Mouse (Mus musculus) spleen, adult 2 months (tissue): ENCODE measurements at regions not wholly inside any gene's neighbourhood (a gene's known extent, or its start where the extent isn't known, plus 50 kb on each side); places are given as distances from the start of the nearest gene placed in this dataset.

Source experiments
- DNase-seq, 2 experiments: peaks; one replicate each; pipeline versions ENCODE4 v3.0.0 to v3.0.0-alpha.2; 2012 to 2021; ENCODE audit warnings: low spot score in 2 of 2, low read depth in 1 of 2
- H3K27ac ChIP-seq: fragments of 200-500 bp; 2 replicates; pipeline ENCODE4 v1.5.1; 2012; ENCODE audit warnings: low read length, inconsistent platforms; ENCODE audit not compliant: insufficient read depth
- H3K27me3 ChIP-seq: fragments of 200-500 bp; 2 replicates; pipeline ENCODE4 v1.6.1; 2012; ENCODE audit warnings: mild to moderate bottlenecking, moderate library complexity, low read length, inconsistent platforms; ENCODE audit not compliant: control insufficient read depth, insufficient read depth
- H3K36me3 ChIP-seq: fragments of 200-500 bp; 2 replicates; pipeline ENCODE4 v1.6.1; 2012; ENCODE audit warnings: mild to moderate bottlenecking, low read length, inconsistent platforms; ENCODE audit not compliant: control insufficient read depth, insufficient read depth
- H3K4me1 ChIP-seq: fragments of 200-500 bp; 2 replicates; pipeline ENCODE4 v1.6.1; 2011; ENCODE audit warnings: inconsistent platforms; ENCODE audit not compliant: control insufficient read depth, insufficient read depth, insufficient read length
- H3K4me3 ChIP-seq: fragments of 200-500 bp; 2 replicates; pipeline ENCODE4 v1.5.1; 2011; ENCODE audit warnings: mild to moderate bottlenecking, inconsistent platforms; ENCODE audit not compliant: insufficient read depth, insufficient read length; ENCODE audit errors: extremely low read depth
- CTCF ChIP-seq: fragments of 200-500 bp; IDR thresholded peaks from 2 replicates; pipeline ENCODE4 v1.5.1; 2011; ENCODE audit warnings: mild to moderate bottlenecking, inconsistent platforms; ENCODE audit not compliant: insufficient read depth, insufficient read length, insufficient replicate concordance; ENCODE audit errors: extremely low read depth
- POLR2A ChIP-seq: fragments of 200-500 bp; IDR thresholded peaks from 2 replicates; pipeline ENCODE4 v1.6.1; 2011; ENCODE audit warnings: low read depth, low read length, inconsistent platforms
- WGBS: fragments of 180-500 bp; shearing (Covaris S2); methylation state at CpG from one replicate; pipeline ENCODE4 v1.1.7; 2018; 5-methylcytosine and 5-hydroxymethylcytosine counted together

DNA sequence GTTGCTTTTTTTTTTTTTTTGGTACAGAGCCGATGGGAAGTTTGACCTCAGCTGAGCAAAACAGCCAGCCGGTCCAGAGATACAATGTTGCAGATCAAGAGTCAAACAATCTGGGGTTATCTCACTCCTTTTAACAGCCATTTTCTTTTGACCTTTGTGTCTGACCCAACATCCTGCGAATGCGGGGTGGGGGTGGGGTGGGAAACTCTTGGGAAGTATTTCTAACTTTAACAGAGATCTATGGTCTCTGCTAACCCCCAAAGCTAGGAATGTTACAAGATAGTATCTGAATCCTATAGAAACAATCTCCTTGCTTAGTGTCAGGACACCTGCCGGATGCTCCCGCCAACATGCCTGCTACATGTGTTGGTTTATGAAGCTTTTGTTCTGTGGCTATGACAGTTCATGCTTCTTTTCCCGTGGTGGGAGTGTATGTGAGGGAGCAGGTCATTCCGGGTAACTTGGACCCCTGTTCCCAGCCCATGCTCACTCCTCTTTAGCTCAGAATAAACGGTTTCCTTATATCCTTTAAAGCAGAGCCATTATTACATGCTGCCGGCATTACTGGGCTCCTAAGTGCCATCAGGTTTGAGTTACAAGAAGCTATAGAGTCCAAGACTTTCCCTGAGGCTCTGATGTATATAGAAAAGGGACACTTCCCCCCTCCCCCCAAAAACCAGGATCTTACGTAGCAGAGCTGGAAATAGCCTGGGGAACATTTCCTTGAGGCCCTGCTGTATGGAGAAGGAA, 92.2 kb upstream of the Cpsf6 start:
- Histone ChIP-seq H3K27ac (no peak overlapping the region), H3K4me1 (no peaks in the 10 kb centered on the region), H3K27me3 (no peaks in the 10 kb centered on the region), H3K36me3 (no peaks in the 10 kb centered on the region), H3K4me3 (no peak overlapping the region)
- TF ChIP-seq CTCF = no peak
- DNase-seq = no peak
- WGBS = 78% methylated on average over 11 of the region's 11 CpGs

DNA sequence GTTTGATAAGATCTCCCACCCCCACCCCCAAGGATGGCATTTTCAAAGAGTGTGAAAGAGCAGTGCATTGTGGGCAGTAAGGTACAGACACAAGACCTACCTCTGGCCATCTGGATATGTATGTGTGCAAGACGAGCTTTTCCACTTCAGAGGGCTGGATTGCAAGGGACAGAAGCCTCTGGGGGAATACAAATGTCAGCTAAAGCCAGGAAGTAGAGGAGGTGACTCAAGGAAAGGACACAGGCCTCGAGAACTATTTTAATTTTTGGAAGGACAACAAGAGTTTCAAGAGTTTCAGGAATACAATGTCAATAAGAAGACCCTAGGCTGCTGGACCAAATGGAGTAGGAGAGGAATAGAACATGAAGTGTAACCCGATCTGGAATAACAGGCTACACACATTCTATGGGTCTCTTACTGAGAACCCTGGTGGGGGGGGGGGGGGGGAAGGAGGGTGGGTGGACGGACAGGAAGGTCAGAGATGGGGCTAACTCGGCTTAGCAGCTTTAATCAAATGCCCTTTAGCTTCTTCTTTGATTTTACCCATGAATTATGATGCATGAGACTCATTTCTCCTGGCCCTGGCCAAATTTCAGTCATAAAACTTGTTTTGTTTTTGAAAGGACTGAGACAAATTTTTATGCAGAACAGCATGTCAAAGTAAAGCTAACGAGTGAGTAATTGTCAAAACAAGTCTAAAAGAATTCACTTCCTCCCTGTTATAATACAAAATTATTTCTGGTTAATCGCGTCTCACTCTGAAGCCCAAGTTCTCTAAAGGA, 91.4 kb upstream of the Cpsf6 start:
- Histone ChIP-seq H3K27me3 (no peaks in the 10 kb centered on the region), H3K27ac (no peak overlapping the region), H3K36me3 (no peaks in the 10 kb centered on the region), H3K4me1 (0 out of 2 replicates have a peak, but pooled peaks cover 2% of the 10 kb centered on the region), H3K4me3 (no peak overlapping the region)
- no peak for DNase-seq
- WGBS = 62% methylated on average over 8 of the region's 8 CpGs
- TF ChIP-seq POLR2A (no peak), CTCF (no peak)

DNA sequence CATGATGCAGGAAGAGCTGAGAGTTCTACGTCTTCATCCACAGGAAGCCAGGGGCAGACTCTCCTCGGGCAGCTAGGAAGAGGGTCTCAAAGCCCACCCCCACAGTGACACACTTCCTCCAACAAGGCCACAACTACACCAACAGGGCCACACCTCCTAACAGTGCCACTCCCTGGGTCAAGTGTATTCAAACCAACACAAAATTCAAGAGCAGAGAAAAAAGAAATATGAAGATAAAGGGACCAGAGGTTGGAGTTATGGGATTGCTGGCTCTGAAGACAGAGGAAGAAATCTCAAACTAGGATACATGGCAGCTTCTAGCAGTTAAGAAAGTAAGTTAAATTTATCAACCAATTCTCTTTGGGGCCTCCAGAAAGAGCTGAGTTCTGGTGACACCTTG, 90.7 kb upstream of the Cpsf6 start:
- Histone ChIP-seq H3K27ac (no peak overlapping the region), H3K4me1 (0 out of 2 replicates have a peak, but pooled peaks cover 3% of the 10 kb centered on the region), H3K27me3 (no peaks in the 10 kb centered on the region), H3K36me3 (no peaks in the 10 kb centered on the region), H3K4me3 (no peak overlapping the region)
- no peak for DNase-seq
- no peak for TF ChIP-seq POLR2A
- 78% methylated on average over 2 of the region's 2 CpGs for WGBS

DNA sequence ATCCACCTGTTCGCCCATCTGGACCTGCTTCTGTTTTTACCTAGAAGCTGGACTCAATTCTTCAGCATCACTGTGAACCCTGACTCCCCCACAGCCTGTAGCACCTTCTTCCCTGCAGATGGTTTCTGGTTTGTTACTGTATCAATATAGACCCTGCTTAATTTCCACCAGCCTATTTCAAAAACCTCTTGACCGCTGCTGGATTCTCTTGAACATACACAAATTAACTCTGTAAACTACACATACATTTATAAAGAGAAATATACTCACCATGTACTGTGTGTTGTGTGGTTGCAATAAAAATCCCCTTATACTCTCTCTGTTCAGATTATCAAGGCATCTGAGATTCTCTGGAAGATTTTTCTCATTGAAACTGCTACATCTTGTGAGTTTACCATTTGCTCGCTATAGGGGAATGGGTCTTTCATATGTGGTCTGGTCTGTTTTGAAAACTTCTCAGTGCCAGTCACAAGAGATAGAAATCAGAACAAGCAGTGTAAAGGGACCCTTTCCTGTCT, 89.8 kb upstream of the Cpsf6 start:
- TF ChIP-seq CTCF = no peak
- TF ChIP-seq POLR2A = no peak
- no peak overlapping the region for H3K4me3 ChIP-seq
- no peaks in the 10 kb centered on the region for H3K27me3 ChIP-seq
- DNase-seq = no peak
- 0 out of 2 replicates have a peak, but pooled peaks cover 3% of the 10 kb centered on the region for H3K4me1 ChIP-seq
- 86% methylated on average over 3 of the region's 3 CpGs for WGBS
- no peaks in the 10 kb centered on the region for H3K36me3 ChIP-seq
- no peak overlapping the region for H3K27ac ChIP-seq

DNA sequence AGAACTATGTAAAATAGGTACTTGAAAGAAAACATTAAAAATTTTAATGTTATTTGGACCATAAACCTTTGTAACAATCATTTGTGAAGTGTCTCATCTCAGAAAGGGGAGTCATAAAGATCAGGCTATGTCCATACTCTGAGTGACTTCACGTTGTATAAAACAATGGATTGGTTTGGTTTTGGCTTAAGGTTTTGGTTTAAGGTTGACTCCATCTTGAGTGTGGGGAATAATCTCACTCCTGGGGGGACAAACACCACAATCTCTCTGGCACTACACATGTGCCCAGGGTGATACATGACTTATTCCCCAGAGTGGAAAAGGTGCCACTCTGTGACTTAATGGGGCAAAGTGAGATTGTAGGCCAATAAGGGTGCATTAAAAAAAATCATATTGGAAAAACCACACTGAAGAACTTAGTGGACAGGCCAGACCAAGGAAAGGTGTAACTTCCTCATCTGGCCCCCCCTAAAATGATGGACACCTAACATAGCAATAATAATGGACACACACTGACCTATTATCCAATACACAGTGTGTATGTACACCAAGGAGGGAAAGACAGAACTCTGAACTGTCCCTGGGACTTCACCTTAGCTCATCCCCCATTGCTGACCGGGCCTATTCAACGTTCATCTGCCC, 89.2 kb upstream of the Cpsf6 start:
- H3K4me1 ChIP-seq = 0 out of 2 replicates have a peak, but pooled peaks cover 3% of the 10 kb centered on the region
- 89% methylated on average over 3 of the region's 3 CpGs for WGBS
- no peak overlapping the region for H3K4me3 ChIP-seq
- no peak overlapping the region for H3K27ac ChIP-seq
- H3K27me3 ChIP-seq = no peaks in the 10 kb centered on the region
- DNase-seq = no peak
- no peaks in the 10 kb centered on the region for H3K36me3 ChIP-seq
- TF ChIP-seq POLR2A (no peak), CTCF (no peak)

DNA sequence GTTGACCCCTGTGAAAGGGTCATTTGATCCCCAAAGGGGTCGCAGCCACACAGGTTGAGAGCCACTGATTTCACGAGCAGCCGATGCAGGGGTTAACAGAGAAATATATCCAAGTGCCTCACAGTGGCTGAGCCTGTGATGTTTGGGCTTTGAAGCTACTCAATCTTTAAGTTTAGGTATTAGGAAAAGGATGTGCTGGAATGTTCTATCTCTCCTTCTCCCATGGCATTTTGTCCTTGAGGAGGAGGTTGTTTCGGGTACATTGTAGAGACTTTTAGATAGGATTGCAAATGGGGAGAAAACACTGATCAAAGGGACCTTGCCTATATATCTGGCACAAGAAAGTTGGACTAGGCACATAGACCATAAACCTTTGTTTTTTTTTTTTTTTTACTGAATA, 88.6 kb upstream of the Cpsf6 start:
- DNase-seq = no peak
- 91% methylated on average over 4 of the region's 4 CpGs for WGBS
- H3K27ac ChIP-seq = no peak overlapping the region
- no peaks in the 10 kb centered on the region for H3K36me3 ChIP-seq
- H3K4me3 ChIP-seq = no peak overlapping the region
- TF ChIP-seq POLR2A (no peak), CTCF (no peak)
- H3K27me3 ChIP-seq = no peaks in the 10 kb centered on the region
- 0 out of 2 replicates have a peak, but pooled peaks cover 3% of the 10 kb centered on the region for H3K4me1 ChIP-seq
